Mouse (Mus musculus): ENCODE measurements around the gene Acer1.

Gene Acer1

GRCm38 (mm10) chr17:56982013-56982412 lies at the start of gene Acer1:
TSS of gene Acer1 (minus strand) at chr17:56982126.
- DNase-seq, result no peak

- peak; percentile 46 to 58 for DNase-seq
Observed at GRCm38 (mm10) chr17:57030931-57031660, 49.2 kb upstream of the Acer1 start, which contains the start of gene Khsrp. TSS of gene Khsrp (minus strand) at chr17:57031522.

GRCm38 (mm10) chr17:57029691-57030090 lies 47.8 kb upstream of the Acer1 start:
- no peak for DNase-seq

- DNase-seq, result no peak
Observed at GRCm38 (mm10) chr17:57027471-57027870, 45.5 kb upstream of the Acer1 start.

GRCm38 (mm10) chr17:57020960-57021359 lies 39.0 kb upstream of the Acer1 start:
- no peak for DNase-seq

- no peak for DNase-seq
Observed at GRCm38 (mm10) chr17:57019693-57020092, 37.8 kb upstream of the Acer1 start.

- no peak for DNase-seq
Observed at GRCm38 (mm10) chr17:57012245-57012795, 30.4 kb upstream of the Acer1 start.

- peak; percentile 85 to 93 for DNase-seq
Observed at GRCm38 (mm10) chr17:57011236-57012141, 29.6 kb upstream of the Acer1 start, which contains the start of the genes Gtf2f1 and Gm17949. TSS of gene Gtf2f1 (minus strand) at chr17:57011288. TSS of gene Gm17949 (plus strand) at chr17:57011469.

GRCm38 (mm10) chr17:57010911-57011235 lies 28.9 kb upstream of the Acer1 start:
- DNase-seq, result no peak

GRCm38 (mm10) chr17:57007137-57007905 lies 25.4 kb upstream of the Acer1 start:
- no peak for DNase-seq

GRCm38 (mm10) chr17:57003994-57004393 lies 22.1 kb upstream of the Acer1 start:
- DNase-seq, result no peak

GRCm38 (mm10) chr17:57001228-57001627 lies 19.3 kb upstream of the Acer1 start:
- no peak for DNase-seq

GRCm38 (mm10) chr17:56999968-57000609 lies 18.2 kb upstream of the Acer1 start, which contains the start of gene Pspn:
TSS of gene Pspn (minus strand) at chr17:57000018.
- no peak for DNase-seq

GRCm38 (mm10) chr17:56999414-56999813 lies 17.5 kb upstream of the Acer1 start:
- no peak for DNase-seq

- DNase-seq, result peak; percentile 94 to 97
Observed at GRCm38 (mm10) chr17:56997029-56997667, 15.2 kb upstream of the Acer1 start, which contains the start of gene Alkbh7. TSS of gene Alkbh7 (plus strand) at chr17:56997339.

- DNase-seq, result no peak
Observed at GRCm38 (mm10) chr17:56996506-56996905, 14.6 kb upstream of the Acer1 start.

- DNase-seq, result no peak
Observed at GRCm38 (mm10) chr17:56995046-56995445, 13.1 kb upstream of the Acer1 start.

GRCm38 (mm10) chr17:56990966-56991365 lies 9.0 kb upstream of the Acer1 start:
- no peak for DNase-seq

- peak; percentile 94 to 95 for DNase-seq
Observed at GRCm38 (mm10) chr17:56990115-56990746, 8.3 kb upstream of the Acer1 start, which contains the start of gene Clpp. TSS of gene Clpp (plus strand) at chr17:56990305.

GRCm38 (mm10) chr17:56989467-56990114 lies 7.7 kb upstream of the Acer1 start:
- peak in 1 of 2 experiments; percentile 31 for DNase-seq
